Mouse (Mus musculus): ENCODE results near the gene App.
A peak's percentile ranks its signal among the peaks of the same experiment; 100 is the strongest.

Gene App

DNA sequence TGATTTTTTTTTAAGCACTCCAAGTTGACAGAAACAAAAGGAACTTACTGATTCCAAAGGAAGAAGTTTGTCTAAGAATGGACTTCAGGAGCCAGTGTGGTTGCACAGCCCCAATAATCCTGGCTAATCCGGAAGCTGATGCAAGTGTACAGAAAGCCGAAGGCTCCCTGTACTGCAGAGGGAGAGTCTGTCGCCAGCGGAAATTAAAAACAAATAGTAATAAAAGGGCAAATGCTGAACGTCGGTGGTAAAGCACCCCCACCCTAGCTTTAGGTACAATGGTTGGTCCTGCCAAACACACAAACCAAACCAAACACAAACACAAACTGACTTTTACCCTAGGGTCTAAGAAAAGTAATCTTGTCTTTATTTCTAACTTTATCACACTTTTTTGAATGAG is 98.7 kb downstream of the App start:
- no peak for DNase-seq

DNA sequence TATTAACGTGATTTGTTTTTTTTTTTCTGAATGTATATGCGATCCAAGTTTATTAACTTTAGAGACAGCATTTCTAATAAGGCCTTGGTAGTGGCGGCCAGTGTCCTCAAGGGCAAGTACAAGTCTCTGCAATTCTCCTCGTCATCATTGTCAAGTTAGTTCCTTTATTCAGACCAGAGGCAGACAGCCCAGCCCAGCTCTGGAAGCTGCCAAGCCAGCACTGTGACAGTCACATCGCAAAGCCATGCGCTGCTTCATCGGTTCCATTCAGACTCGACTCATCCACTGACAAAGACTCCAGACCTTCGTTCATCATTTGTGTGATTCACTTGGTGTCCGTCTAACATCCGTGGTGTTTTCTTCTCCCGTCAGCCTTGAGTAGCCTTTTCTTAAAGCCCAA is 100.9 kb downstream of the App start:
- DNase-seq, result peak; percentile 33 to 37

DNA sequence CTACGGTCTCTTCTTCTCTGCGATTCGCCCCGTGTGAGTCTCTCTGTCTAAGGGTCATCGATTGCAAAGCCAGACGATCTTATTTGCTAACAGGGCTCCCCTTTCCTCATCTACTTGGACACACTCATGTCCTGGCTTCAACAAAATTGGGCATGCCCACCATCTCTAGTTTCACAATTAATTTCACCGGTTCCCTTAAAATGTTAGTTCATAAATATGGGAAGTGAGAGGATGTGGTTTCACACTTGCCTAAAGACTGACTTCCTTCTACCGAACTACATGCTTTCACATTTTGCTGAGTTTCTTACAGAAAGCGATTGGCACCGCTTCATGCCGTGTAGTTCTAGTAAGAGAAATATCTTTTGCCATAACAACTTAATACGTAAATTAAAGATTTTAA is 101.8 kb downstream of the App start:
- DNase-seq, result peak in 1 of 2 experiments; percentile 42

DNA sequence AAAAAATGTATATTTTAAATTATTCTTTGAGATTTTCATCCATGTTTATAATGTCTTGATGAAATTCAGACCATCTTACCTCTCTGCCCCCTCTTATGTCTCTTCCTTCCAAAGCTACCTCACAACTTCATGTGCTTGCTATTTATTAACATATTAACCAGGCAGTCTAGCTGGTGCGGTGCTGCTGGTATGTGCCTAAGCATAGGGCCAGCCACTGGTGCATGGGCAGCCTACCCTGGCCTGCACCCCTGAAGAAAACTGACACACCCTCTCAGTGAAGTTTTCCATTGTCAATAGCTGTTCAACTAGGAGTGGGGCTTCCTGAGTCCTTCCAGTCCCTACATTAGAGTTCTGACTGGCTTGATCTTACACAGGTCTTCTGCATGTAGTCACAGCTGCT is 102.3 kb downstream of the App start:
- no peak for DNase-seq

DNA sequence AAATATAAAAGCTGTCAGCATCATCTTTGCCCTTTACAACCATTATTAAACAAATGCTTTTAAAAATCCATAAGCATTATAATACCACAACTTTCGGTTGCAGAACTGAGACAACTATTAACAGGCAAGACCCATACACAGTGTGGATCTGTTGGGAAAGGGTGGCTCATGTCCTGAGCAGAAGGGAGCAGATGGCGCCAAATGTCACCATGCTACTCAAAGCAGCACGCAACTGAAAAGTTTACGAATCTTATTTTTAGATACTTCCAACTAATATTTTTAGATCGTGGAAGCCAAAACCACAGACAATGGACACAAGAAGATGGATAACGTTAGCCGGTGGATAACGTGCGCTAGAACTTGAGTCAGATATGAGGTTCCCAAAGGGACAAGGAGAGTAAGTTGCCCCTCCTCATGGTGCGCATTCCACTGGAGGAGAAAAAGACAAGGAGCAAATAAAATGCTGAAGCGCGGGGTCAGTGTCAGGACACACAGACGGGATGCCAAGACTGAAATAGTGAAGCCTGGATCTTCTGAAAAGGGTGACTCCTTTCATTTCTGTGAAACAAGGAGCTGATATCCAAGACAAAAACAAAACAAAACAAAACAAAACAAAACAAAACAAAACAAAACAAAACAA is 106.2 kb downstream of the App start:
- DNase-seq, result no peak

DNA sequence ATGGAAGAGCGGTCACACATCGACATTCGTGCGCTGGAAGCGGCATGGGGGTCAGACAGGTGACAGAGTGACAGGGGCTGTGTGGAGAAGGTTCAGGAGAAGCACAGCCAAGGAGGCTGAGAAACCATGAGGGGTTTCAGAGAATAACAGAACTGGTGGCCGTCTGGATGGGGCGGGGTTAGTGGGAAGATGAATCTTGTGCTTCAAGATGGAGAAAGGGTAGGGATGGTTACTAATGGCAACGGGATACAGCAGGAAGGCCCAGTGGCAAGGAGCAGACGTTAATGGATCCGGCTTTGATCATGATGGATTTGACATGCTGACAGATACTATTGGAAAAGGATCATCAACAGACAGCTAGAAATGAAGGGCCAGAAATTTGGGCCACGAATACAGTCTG is 107.3 kb downstream of the App start:
- DNase-seq, result no peak

DNA sequence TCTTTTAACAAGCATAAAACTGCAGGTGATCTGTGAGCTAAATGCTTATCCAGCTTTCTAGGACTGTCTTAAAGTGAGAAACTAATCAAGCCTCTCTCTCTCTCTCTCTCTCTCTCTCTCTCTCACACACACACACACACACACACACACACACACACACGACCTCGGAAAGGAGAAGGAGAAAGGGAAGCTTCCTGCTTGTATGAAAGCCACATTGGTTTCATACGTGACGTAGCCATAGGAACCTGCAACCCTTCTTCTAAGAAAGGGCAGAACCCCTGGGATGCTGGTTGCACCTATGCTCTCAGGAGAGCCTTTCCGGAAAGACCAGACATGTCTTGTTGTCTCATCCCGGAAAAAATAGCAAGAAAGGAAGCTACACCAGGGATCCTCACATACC is 108.8 kb downstream of the App start:
- DNase-seq, result no peak

DNA sequence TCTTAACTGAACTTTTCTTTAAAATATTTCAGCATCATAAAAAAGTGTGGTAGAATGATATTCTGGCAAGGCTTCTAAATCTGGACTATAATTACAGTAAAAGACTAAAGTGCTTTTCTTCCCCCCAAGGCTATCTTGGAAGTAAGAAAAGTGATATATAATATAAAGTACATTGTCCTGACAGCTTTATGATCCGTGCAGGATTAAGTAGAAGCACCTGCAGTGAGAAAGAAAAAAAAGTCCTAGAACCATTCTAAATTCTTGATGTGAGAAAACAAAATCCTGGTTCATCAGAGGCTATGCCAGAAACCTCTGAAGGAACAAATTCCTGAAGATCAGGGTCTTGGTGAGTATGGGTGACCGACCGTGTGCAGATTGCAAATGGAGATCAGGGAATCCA is 110.8 kb downstream of the App start:
- DNase-seq, result no peak

DNA sequence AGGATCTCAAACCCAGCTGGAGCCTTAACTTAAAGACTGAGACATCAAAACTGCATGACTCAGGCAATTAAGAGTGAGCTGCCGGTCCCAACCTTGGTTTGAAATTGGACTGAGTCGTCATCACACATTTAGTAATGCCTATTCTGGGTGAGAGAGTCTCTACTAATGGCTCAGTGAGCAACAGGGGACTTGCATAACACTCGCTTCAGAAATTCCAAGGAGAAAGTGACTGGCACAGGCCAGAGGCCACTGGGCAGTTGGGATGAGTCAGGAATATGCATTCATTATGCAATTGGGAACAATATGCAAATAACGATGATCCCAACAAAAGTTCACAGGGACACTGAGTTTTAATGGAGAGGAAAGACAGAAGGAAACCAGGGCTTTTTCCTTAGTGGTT is 111.8 kb downstream of the App start:
- DNase-seq, result no peak

DNA sequence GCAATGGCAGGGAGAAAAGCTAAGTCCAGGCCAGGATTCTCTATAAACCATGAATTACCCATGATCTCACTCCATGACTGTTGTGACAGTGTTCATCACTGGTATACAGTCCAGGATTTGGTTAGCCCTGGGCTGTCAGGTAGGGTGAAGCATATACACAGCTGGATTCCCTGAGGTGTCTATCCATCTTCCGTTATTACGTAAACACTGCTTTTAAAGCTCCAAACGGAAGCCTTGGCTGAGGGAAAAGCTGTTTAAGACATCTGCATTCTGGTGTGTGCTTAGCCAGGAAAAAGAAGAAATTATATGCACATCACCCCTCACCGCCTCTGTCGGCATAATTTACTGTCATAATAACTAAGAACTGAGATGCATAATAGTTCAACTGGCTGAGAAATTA is 115.4 kb downstream of the App start:
- no peak for DNase-seq

DNA sequence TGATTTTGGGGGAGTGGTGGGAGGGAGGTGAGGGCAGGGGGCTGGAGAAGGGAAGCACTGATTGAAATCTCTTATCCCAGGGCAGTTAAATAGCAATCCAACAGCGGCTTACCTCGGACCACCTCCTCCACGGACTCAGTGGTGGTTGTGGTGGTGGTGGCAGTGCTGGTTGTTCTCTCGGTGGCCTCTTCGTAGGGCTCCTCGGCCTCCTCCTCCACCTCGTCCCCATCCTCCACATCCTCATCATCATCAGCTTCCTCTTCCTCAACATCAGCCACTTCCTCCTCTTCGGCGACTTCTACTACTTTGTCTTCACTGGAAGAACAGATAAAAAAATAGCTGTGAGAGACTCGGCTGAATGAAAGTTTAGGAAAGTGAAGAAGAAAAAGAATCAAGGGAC is 117.4 kb downstream of the App start:
- DNase-seq, result no peak

DNA sequence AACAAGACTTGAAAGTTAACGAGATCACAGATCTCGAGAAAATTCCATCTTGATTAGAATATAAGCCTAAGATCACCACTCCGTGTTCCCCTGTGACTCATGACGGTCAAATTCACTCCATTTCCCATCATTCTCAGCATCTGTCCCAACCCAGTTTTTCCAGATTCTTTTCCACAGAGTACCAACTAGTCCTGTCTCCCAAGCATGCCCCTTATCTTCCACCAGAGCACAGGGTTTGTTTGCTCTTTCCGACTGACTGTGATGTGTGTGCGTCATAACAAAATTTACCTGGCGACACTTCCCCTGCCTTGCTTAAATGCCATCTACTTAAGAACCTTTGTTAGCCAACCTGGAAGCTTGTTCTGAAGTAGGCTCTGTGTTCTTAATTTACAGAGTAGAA is 119.6 kb downstream of the App start:
- peak; percentile 24 to 63 for DNase-seq

DNA sequence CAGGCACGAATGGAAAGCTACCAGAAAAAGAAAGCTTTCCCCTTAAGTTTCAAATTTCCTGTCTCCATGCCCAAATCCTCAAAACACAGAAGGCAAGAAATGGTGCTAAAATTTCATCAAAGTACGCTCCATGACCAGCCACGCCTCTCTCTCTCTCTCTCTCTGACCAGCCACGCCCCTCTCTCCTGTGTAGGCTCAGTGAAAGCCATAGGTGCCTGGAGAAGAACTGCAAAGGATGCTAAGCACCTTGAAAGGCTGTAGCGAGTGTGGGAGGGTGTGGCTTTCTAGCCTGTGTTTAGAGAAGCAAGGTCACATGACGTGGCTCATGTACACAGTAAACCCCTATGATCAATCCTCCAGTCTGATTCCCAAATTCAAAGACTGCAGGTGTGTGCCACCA is 126.3 kb downstream of the App start:
- DNase-seq, result no peak

DNA sequence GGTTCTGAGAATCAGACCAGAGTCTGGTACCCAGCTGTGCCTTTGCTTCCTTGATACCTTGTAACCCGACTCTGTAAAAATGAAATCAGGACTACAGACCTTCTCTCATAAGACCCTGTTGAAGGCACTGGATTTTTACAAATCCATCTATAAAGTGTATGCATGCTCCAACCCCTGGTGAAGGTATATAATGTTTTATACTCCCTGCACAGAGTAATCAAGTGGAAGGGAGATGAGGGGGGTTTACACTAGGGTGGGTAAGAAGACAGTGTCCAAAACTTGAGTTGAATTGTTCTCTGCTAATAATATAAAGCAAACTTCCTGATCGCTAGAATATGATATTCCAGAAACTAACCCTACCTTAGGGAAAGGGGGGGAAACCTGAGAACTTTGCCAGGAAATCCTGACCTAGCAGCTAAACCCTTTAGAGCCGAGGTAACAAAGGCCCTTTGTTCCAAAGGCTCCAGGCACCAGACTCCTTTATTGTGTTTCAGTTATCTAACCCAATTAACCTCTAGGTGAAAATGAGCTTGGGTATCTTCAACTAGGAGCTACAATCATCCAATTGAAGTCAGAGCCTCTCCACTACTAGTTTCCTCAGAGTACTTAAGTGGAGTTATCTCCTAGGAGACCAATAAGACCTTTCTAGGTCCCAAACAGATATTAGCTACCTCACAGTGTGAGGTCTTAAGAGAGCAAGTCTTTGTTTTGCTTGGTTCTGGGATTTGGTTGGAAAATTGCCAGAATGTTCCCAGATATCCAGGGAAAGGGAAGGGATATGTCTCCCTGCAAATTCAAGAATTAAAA is 132.2 kb downstream of the App start:
- DNase-seq, result no peak

DNA sequence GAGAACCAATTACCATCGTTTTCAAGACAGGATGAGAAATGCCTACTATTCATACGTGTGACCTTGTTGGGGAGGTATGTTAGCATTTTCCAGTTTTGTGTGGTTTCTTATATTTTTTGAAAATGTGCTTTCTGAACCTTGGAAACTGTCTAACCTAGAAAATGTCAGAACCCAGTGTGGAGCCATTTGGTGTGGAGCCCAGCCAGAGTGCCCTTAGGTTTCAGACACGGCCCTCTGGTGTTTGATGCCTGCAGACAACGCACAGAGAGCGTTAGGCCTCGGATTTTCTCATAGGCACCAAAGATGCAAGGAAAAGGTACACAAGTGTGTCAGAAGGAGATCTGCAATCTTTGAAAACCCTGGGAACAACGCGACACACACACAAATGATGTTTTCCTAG is 134.8 kb downstream of the App start:
- no peak for DNase-seq

DNA sequence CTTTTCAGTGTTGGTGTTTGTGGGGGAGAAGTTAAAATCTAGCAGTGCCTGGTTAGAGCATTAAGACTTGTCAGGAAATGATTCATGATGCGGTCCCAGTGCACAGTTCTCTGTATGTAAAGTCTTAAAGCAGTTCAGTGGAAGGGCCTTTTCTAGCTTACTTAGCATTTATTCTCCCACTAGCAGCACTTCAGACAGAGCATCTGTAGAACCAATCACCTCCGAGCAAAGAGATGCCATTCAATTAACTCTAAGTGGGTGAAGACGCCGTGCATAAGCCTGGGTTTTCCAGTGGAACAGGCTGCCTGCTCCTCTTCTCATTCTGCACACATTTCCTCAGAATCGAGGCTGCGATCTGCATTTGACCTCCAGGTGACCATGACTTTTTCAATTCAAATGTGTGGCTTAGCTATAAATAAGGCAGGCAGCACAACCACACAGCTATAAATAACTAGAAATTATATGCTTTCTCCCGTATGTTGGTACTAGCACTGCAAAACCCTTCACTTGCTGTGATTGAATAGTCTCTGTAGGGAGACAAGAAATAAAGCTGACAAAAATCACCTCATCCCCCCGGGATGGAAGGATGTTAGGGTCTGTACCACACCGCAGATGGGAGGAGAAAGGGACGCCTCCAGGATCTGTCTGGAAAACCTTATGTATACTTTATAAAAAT is 135.5 kb downstream of the App start:
- no peak for DNase-seq

DNA sequence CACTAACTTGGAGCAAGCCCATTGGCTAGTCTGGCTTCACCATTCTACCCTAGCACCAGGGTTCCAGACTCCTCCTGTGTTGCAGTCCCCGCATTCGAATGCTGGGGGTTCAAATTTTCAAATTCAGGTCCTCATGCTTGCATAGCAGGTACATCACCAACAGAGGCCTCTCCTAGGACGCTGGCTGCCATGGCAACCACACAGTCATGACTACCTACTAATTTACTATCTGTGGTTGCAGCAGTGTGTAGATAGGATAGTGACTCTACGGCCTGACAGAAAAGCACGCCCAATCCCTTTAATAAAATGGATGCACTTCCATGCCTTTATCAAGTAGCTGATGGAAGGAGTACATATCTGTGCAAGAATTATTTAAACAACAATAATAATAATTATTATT is 137.8 kb downstream of the App start:
- no peak for DNase-seq

DNA sequence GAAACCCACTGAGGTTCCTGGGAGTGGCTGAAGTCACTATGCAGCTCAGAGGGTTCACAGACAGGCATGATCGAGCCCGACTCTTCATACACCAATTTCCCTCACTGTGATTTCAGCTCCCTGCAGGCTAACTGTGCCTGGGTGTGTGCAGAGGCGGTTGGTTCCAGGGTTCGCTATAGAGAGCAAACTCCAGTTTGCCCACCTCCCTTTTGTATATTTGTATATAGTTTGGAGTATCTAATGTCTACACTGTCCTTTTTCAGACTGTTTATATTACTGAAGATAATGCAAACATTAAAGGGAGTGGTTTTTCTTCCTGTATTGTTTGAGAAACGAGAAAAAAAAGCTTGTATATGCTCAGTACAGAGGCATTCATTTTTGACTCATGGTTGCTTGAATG is 139.8 kb downstream of the App start:
- no peak for DNase-seq

DNA sequence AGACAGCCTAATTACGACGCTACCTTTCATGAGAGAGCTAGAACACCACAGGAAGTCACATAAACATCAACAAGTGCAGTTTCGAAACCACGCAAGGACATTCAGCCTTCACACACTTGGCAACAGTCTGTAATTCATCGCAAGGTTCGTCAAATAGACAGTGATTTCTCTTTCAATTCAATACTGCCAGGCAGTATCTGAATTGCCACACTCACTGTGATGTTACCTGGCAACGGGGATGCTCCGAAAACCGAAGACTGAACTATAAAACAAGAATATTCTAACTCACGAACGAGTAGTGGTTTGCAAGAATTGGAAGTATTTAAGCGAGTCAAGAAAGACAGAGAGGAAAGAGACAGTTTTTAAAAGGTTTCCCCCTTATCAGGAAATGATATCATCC is 142.8 kb downstream of the App start:
- no peak for DNase-seq

DNA sequence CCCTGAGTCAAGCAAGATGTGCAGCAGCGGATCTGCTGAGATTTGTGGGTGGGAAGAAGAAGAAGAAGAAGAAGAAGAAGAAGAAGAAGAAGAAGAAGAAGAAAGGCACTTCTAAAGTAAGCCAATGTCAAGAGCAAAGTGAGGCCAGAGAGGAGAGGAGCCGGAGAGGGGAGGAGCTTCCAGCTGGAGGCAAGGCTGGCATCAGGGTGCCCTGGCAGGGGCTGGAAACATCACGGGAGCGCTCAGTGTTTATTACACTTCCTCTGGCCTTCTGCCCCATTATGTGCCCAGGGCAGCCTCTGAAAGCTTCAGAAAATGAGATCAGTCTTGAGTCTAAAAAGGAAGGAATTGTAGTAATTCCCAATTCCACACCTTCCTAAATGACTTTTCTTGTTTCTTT is 145.2 kb downstream of the App start:
- DNase-seq, result no peak

DNA sequence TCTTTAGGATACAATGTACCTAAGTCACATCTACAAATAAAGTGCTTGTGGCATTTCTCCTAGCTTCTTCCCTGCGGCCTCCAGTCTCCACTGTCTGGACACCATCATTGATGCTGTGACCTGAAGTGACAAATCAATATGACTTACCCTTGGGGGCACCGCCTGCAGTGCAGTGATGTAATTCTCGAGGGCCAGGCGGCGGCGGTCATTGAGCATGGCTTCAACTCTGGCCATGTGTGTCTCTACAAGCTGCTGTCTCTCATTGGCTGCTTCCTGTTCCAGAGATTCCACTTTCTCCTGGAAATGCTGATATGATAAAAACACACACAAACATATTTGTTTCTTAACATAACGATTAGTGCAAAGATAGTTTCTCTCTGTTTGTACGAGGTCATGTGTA is 148.9 kb downstream of the App start:
- DNase-seq, result no peak

DNA sequence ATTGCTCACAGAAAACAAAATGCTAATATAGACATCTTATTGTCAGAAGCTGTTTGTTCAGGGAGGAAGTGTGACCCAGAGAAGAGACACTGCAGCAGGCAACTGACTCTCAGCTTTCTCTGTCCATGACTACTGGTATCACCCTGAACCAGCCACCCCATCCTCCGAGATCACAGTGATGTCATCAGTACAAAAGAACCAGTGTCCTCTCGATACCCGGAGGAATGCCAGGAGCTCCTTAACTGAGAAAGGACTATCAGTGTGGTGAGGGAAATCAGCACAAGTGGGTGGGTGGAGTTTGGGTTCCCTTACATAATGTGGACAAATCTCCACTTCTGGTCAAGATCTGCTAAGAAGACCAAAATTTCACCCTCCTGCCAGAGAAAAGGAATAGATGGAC is 150.5 kb downstream of the App start:
- peak in 1 of 2 experiments; percentile 14 for DNase-seq

DNA sequence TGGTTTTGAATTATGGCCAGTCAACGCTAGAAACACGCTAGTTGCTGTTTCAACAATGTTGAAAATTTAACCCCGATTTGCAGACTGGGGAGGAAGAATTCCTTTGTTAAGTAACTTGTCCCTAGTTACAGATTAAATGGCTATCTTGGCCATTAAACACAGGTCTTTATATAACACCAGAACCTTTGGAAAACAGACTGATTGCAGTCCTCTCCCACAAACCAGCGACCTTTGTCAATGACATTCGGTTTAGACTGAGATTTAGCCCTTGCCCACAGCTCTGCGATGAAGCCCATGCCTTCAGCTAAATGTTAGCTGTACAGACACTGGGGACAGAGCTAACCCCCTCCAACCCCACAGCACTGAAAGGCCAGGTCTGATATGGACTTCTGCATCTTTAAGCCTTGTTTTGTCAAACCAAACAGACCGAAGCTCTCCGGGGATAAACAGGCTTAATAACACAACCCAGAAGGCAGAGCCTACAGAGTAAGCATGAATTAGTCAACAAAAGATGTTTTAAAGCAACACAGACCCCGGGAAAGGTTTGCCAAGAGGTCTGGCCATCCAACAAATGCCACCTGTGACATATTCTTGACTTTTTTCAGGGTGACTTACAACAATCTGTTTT is 152.8 kb downstream of the App start:
- no peak for DNase-seq

DNA sequence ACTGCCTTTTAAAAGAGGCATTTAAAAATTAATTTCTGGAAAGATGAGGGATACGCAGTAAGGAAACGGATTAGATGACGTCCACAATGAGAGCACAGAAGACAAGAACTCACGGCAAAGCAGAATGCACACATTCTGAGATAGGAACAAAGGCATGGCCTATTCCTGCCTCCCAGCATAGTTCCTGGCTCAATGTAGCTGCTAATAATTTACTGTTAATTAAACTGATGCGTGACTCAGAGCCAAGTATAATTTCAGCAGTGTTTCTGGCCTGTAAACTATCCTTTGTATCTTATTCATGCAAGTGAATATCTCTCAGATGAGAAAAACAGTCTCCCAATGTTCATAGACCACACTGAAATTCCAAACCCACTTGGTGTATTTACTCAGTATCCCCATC is 154.3 kb downstream of the App start:
- DNase-seq, result no peak

Measured in lung, adult 18-20 months (tissue).